Mouse (Mus musculus) CH12.LX (cell line): ENCODE data around the gene Tmem214.

Source experiments
- CTCF ChIP-seq, 2 experiments: IDR thresholded peaks in 1 of 2; conservative IDR thresholded peaks in 1 of 2; 2 replicates each; pipeline ENCODE4 v1.5.1; 2011 to 2012; ENCODE audit warnings: low read depth in 2 of 2, low read length in 2 of 2, improper control_type of control experiment in 1 of 2, inconsistent platforms in 1 of 2, mild to moderate bottlenecking in 1 of 2, moderate library complexity in 1 of 2
- E2F4 ChIP-seq: IDR thresholded peaks from 2 replicates; pipeline ENCODE4 v1.6.1; 2011; ENCODE audit warnings: low read depth, low read length, improper control_type of control experiment; ENCODE audit not compliant: insufficient replicate concordance
- GABPA ChIP-seq: IDR thresholded peaks from 2 replicates; pipeline ENCODE4 v1.6.1; 2012; ENCODE audit warnings: low read depth, low read length, improper control_type of control experiment, inconsistent platforms; ENCODE audit not compliant: insufficient replicate concordance

GRCm38 (mm10) chr5:30867712-30868111 is at the start of gene Tmem214:
- no peak for TF ChIP-seq CTCF (conservative IDR thresholded peaks at IDR 0.05 in 1 of 2, IDR thresholded peaks at IDR 0.05 in 1 of 2; ENCODE audit: low read depth in 2 of 2, low read length in 2 of 2)
- TF ChIP-seq E2F4: no peak
- no peak for TF ChIP-seq GABPA
